Mouse (Mus musculus) hindbrain, embryonic 13.5 days (tissue): ENCODE measurements around the gene Bach2. TPM values are rescaled to one million over a fixed set of nuclear protein-coding genes. Genes with fewer than 3 reads are reported as not detected.

Experiments
- ATAC-seq: fragments of 200-750 bp; cut with Nextera tagmentation; 2 replicates; pipeline ENCODE4 v1.8.0; 2017; ENCODE audit warnings: moderate TSS enrichment; ENCODE audit not compliant: low FRiP score
- H3K27ac ChIP-seq: fragments of 300-500 bp; sonication (generic); 2 replicates; pipeline ENCODE4 v1.5.1; 2015; ENCODE audit warnings: inconsistent platforms, mild to moderate bottlenecking, moderate library complexity
- H3K27me3 ChIP-seq: fragments of 300-500 bp; sonication (generic); 2 replicates; pipeline ENCODE4 v1.6.1; 2015; ENCODE audit warnings: mild to moderate bottlenecking, inconsistent platforms
- H3K36me3 ChIP-seq: fragments of 300-500 bp; sonication (generic); 2 replicates; pipeline ENCODE4 v1.6.1; 2015; ENCODE audit warnings: mild to moderate bottlenecking, inconsistent platforms
- H3K4me1 ChIP-seq: fragments of 300-500 bp; sonication (generic); replicated peaks from 2 replicates; pipeline ENCODE4 v1.6.1; 2015; ENCODE audit warnings: inconsistent platforms
- H3K4me2 ChIP-seq: fragments of 300-500 bp; sonication (generic); 2 replicates; pipeline ENCODE4 v1.6.1; 2015; ENCODE audit warnings: inconsistent platforms, mild to moderate bottlenecking, moderate library complexity
- H3K4me3 ChIP-seq: fragments of 300-500 bp; sonication (generic); 2 replicates; pipeline ENCODE4 v1.5.1; 2015; ENCODE audit warnings: mild to moderate bottlenecking, inconsistent platforms
- H3K9ac ChIP-seq: fragments of 300-500 bp; sonication (generic); 2 replicates; pipeline ENCODE4 v1.6.1; 2015; ENCODE audit warnings: mild to moderate bottlenecking, inconsistent platforms
- H3K9me3 ChIP-seq: fragments of 300-500 bp; sonication (generic); 2 replicates; pipeline ENCODE4 v1.6.1; 2016; ENCODE audit warnings: inconsistent platforms
- WGBS: fragments of 180-500 bp; shearing (Covaris S2); methylation state at CpG from one replicate; pipeline ENCODE4 v1.1.7; 2015; 5-methylcytosine and 5-hydroxymethylcytosine counted together
- polyA plus RNA-seq: library from polyadenylated mRNA; unstranded; fragments of >200 nt; fragmentation: Nextera tagmentation; extraction: Ambion mirVana; gene quantifications from 2 replicates; pipeline ENCODE4 v1.2.1, GENCODE M21; 2015

Gene Bach2
- polyA plus RNA-seq, 1 experiment from 2014 or later, result 28.5 TPM

DNA sequence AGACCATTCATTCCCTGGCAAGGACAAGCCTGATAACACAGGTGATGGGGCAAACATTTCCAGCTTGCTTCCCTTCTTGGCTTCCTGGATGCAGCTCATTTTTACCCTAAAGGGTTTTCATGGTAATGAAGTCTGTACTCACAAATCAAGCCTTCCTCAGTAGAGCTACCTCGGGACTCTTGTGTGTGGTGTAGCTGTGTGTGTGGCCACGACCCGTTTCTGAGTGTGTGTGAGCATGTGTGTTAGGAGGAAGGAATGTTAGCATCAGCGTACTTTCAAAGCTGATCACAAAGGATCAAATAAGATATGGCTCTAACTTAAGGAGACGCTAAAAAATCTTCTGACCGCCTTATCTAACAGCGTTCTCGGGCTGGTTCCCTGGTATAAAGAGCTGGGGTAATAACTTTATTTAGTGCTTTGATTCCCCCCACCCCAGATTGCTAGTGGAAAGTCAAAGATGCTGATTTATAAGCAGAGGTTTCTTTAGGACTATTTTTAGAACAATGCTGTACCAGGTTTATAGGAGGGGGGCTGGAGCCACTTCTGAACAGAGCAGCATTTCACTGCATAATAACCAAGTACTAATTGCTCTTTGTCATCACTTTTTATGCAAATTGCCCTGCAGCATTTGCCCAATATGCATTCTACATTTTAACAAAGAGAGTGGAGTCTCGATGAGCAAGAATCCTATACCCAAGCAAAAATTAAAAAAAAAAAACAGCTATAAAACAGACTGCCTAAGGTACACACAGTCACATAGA, 28.0 kb upstream of the Bach2 start:
- no peak overlapping the region for H3K9ac ChIP-seq
- no peak; the same call in 1 of the 2 replicates for ATAC-seq
- no peak overlapping the region for H3K4me3 ChIP-seq
- H3K27me3 ChIP-seq, result no peaks in the 10 kb centered on the region
- peaks cover 18% of the 10 kb centered on the region for H3K4me1 ChIP-seq
- H3K36me3 ChIP-seq, result no peaks in the 10 kb centered on the region
- H3K9me3 ChIP-seq, result no peaks in the 10 kb centered on the region
- H3K27ac ChIP-seq, result peak overlapping the region; percentile 58
- WGBS, result 70% methylated on average over 9 of the region's 9 CpGs
- H3K4me2 ChIP-seq, result no peak overlapping the region

DNA sequence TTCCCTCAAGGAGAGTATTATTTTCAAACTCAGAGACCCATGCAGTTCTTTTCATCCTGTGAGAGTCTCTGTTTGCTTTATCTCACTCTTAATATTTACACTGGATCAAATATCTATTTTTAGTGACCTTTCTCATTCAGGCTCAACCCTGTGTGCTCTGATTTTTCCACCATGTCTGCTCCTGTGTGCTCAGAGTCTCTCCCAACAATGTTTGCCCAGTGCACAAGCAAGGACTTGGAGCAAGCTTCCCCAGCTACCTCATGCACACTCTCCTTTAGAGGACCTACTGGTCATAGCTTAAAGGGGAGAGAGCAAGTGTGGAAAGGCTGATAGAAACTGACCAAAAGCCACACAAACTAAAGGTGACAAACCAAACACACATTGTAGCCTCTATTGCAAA, 26.0 kb upstream of the Bach2 start:
- Histone ChIP-seq H3K27me3 (no peaks in the 10 kb centered on the region), H3K4me1 (peaks cover 18% of the 10 kb centered on the region), H3K36me3 (no peaks in the 10 kb centered on the region), H3K4me2 (no peak overlapping the region), H3K9ac (no peak overlapping the region), H3K9me3 (no peaks in the 10 kb centered on the region), H3K4me3 (no peak overlapping the region), H3K27ac (no peak overlapping the region)
- no peak for ATAC-seq

DNA sequence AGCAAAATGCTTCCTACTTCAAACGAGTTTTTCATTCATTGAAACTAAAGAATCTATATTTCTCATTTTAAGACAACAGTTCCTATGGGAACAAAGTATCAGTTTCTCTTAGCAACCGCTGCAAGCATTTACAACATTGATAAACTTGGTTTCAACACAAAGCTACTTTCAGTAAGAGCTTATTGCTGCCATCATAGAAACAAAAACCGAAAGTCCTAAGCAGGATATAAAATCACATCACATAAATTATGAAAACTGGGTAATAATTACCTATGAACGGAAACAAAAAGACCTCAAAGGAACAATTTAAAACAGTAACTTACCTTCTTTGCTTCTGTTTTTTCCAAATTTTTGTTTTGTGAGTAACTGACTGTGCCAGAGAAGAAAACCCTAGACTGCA, 22.1 kb upstream of the Bach2 start:
- WGBS, result 82% methylated on average over 4 of the region's 4 CpGs

DNA sequence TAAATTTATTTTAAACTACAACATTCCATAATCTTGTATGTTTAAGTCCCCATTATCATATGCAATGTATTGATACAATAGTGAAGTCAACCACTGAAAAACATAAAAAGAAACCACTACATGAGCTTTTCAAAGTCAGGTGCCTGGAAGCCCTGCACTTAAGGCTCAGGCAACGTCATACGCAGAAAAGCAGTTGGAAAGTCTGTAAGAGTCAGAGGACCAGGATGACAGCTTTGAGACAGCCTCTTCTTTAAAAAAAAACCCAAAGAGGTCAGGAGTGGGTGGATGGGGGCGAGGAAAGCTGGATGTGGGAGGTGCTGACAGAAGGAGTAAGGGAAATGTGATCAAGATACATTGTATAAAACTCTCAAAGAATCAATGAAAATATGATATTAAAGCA, 21.6 kb upstream of the Bach2 start:
- no peak overlapping the region for H3K9ac ChIP-seq
- H3K27ac ChIP-seq, result no peak overlapping the region
- H3K27me3 ChIP-seq, result no peaks in the 10 kb centered on the region
- no peak overlapping the region for H3K4me2 ChIP-seq
- no peak for ATAC-seq
- 88% methylated on average over 3 of the region's 3 CpGs for WGBS
- H3K36me3 ChIP-seq, result no peaks in the 10 kb centered on the region
- H3K9me3 ChIP-seq, result no peaks in the 10 kb centered on the region
- H3K4me3 ChIP-seq, result no peak overlapping the region
- peaks cover 12% of the 10 kb centered on the region for H3K4me1 ChIP-seq

More for the DNA sequence above, 22.1 kb upstream of the Bach2 start:
- Histone ChIP-seq H3K27me3 (no peaks in the 10 kb centered on the region), H3K27ac (no peak overlapping the region), H3K36me3 (no peaks in the 10 kb centered on the region), H3K4me3 (no peak overlapping the region), H3K4me1 (peaks cover 18% of the 10 kb centered on the region), H3K9ac (no peak overlapping the region), H3K4me2 (no peak overlapping the region), H3K9me3 (no peaks in the 10 kb centered on the region)
- ATAC-seq, result no peak

DNA sequence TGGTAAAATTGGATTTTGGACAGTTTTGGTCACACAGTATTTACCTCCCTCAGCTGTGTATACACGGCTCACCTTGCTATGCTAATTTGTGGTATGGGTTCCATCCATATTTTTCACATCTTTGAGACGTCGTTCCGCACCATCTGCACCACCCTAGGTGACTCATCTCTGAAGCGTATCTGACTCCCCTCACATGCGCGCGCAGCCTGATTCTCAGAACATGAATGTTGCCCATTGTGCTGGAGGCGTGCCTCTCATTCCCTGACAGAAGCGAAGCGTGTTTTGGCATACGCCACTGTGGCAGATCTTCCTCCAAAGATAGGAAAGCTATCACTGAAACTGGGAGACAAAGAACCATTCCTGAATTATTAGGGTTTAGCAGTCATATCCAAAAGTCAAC, 21.0 kb upstream of the Bach2 start:
- Histone ChIP-seq H3K27me3 (no peaks in the 10 kb centered on the region), H3K36me3 (no peaks in the 10 kb centered on the region), H3K9ac (no peak overlapping the region), H3K4me3 (no peak overlapping the region), H3K27ac (no peak overlapping the region), H3K4me1 (peaks cover 12% of the 10 kb centered on the region), H3K9me3 (no peaks in the 10 kb centered on the region), H3K4me2 (no peak overlapping the region)
- 93% methylated on average over 12 of the region's 12 CpGs for WGBS
- ATAC-seq, result no peak

DNA sequence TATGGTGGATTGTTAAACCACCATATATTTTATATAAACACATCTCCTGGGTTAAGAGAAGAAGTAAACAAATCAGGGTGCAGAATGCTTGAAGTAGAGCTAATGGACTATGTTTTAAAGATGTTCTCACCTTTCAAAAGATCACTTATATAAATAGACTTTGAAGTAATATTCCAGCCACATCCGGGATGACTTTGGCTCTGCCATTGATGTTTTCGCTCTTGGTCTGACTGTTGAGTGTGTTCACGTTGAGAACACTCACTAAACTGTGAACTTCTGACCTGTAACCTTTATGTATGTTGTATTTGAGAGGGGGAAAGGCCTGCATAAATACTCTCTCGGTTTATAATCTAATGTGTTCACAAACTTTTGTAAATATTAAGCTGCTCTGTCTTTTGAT, 20.2 kb upstream of the Bach2 start:
- no peaks in the 10 kb centered on the region for H3K27me3 ChIP-seq
- 82% methylated on average over 4 of the region's 4 CpGs for WGBS
- no peaks in the 10 kb centered on the region for H3K36me3 ChIP-seq
- ATAC-seq, result no peak
- no peak overlapping the region for H3K9ac ChIP-seq
- H3K4me2 ChIP-seq, result no peak overlapping the region
- peaks cover 12% of the 10 kb centered on the region for H3K4me1 ChIP-seq
- H3K4me3 ChIP-seq, result no peak overlapping the region
- no peak overlapping the region for H3K27ac ChIP-seq
- H3K9me3 ChIP-seq, result no peaks in the 10 kb centered on the region

DNA sequence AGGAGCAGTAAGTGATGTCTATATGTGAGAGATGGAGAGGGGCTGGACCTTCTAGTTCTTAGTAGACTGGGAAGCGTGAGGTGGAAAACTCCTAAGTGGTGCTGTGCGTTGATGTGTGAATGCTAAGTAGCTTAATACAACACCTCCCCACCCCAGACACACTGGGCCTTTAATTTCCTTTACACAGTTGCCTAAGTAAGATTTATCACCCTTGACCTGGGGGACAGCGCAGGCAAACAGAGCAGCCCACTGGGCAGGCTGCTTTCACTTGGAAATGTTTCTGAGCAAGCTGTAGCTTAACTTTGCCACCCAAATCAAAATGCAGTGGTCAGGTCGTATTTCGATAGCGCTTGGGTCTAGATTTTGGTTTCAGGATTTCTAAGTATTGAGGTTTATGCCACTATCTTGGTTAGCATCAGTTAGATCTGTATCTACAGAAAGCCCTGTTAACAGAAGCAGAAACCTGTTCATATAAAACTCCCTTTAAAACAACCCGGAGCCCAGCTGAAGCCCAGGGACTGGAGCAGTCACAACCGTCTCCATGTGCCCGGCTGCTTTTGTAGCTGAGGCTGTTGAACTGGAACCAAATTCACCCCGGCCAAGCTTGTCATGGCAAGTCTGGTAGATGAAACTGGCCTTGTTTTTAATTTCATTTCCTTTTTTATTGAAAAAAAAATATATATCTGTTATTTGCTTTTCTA, 19.0 kb upstream of the Bach2 start:
- no peaks in the 10 kb centered on the region for H3K27me3 ChIP-seq
- peaks cover 12% of the 10 kb centered on the region for H3K4me1 ChIP-seq
- 36% methylated on average over 10 of the region's 10 CpGs for WGBS
- no peaks in the 10 kb centered on the region for H3K36me3 ChIP-seq
- no peak overlapping the region for H3K4me3 ChIP-seq
- no peak overlapping the region for H3K4me2 ChIP-seq
- no peak overlapping the region for H3K27ac ChIP-seq
- ATAC-seq, result no peak
- H3K9me3 ChIP-seq, result no peaks in the 10 kb centered on the region
- no peak overlapping the region for H3K9ac ChIP-seq

DNA sequence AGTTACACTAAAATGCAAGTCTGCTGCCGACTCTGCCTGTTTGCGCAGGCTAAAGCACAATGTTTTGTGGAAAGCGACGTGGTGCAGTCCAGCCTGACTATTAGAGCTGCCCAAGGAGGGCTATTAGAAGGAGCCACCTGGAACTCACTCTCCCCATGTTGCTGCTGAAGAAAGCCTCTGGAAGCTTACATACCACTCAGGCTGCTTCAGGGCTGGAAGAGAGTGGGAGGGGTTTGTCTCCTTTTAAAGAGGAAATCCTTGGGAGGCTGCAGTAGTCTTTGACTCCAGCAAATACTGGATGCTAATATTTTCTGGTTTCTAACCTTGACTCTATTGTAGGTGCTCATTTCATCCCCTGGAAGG, 18.5 kb upstream of the Bach2 start:
- Histone ChIP-seq H3K27ac (no peak overlapping the region), H3K4me3 (no peak overlapping the region), H3K27me3 (no peaks in the 10 kb centered on the region), H3K9me3 (no peaks in the 10 kb centered on the region), H3K4me1 (peaks cover 12% of the 10 kb centered on the region), H3K9ac (no peak overlapping the region), H3K36me3 (no peaks in the 10 kb centered on the region), H3K4me2 (no peak overlapping the region)
- WGBS, result 66% methylated on average over 4 of the region's 4 CpGs
- no peak for ATAC-seq

DNA sequence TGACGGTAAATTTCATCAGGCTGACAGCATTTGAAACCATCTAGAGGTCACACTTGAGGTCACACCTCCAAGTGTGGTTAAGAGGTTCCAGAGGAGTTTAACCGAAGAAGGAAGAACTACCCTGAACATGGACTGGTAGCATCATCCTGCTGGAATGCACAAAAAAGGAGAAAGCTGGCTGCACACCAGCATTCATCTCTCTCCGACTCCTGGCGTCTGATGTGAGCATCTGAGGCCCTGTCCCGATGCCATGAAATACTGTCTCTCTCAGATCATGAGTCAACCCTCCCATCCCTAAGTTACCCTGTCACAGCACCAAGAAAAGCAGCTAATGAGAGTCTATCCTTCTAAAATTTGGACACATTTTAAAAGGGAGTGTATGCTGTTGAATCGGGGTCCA, 17.6 kb upstream of the Bach2 start:
- Histone ChIP-seq H3K4me2 (no peak overlapping the region), H3K36me3 (no peaks in the 10 kb centered on the region), H3K4me1 (peaks cover 12% of the 10 kb centered on the region), H3K27me3 (no peaks in the 10 kb centered on the region), H3K9me3 (no peaks in the 10 kb centered on the region), H3K9ac (no peak overlapping the region), H3K4me3 (no peak overlapping the region), H3K27ac (no peak overlapping the region)
- 77% methylated on average over 6 of the region's 6 CpGs for WGBS
- ATAC-seq, result no peak

DNA sequence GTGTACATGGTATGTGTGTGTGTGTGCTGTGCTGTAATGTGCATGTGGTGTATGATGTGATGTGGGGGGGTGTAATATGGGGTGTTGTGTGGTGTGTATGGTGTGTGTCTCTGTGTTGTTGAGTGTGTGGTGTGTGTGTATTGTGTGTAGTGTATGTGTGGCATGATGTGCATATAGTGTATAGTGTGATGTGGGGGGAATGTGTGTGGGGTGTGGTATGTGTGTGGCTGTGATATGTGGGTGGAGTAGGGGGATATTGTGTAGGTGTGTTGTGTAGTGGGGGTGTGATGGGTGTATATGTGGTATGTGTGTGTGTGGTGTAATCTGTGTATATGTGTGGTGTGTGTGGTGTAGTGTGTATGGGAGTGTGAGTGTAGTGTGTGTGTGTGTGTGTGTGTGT, 15.0 kb upstream of the Bach2 start:
- Histone ChIP-seq H3K9ac (no peak overlapping the region), H3K27ac (no peak overlapping the region), H3K4me2 (no peak overlapping the region), H3K4me1 (peaks cover 12% of the 10 kb centered on the region), H3K36me3 (no peaks in the 10 kb centered on the region), H3K4me3 (no peak overlapping the region), H3K27me3 (no peaks in the 10 kb centered on the region), H3K9me3 (no peaks in the 10 kb centered on the region)
- ATAC-seq, result peak; percentile 30; the same call in 1 of the 2 replicates

DNA sequence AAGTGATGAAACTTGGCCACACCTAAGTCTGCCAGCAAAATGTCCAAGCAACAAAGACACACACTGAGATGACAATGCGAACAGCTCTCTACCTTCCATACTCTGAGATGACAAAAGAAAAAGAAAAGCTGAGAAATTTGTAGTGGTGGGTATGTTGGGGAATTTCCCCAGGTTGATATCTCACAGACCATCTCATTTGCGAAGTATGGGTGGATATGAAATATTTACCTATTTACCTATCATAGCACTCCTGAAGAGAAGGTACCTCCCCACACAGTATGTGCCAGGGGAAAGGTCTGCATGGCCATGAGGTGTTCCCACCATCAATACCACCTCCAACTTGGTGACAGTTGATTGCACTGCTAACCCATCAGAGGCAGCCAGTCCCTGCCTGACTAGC, 13.4 kb upstream of the Bach2 start:
- Histone ChIP-seq H3K9ac (no peak overlapping the region), H3K4me1 (peaks cover 2% of the 10 kb centered on the region), H3K27me3 (no peaks in the 10 kb centered on the region), H3K9me3 (no peaks in the 10 kb centered on the region), H3K36me3 (no peaks in the 10 kb centered on the region), H3K27ac (no peak overlapping the region), H3K4me2 (no peak overlapping the region), H3K4me3 (no peak overlapping the region)
- no peak for ATAC-seq
- 93% methylated on average over 2 of the region's 2 CpGs for WGBS

DNA sequence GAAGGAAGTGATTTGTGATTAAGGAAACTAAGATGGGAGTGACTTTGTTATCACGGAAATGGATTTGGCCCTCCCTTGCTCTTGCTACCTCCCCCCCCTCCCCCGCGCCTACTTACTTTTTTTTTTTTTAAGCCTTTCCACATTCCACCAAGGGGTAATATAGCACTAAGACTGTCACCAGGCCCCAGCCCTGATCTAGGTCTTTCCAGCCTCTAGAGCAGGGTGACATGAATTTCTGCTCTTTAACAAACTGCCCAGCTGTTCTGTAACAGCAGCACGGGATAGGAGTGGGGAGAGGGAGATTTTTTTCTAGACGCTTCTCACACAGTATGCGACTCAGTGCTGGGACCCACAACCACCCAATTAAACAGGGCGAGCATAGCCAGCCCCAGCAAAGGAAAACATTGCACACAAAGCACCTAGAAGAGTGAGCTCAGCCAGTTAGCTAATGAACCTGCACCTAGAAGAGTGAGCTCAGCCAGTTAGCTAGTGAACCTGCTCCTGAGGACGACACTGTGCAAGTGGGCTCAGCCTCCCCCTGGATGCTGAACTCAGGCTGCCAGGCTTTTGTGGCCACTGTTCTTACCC, 10.5 kb upstream of the Bach2 start:
- no peak for ATAC-seq
- 73% methylated on average over 8 of the region's 8 CpGs for WGBS
- no peaks in the 10 kb centered on the region for H3K9me3 ChIP-seq
- no peak overlapping the region for H3K27ac ChIP-seq
- no peak overlapping the region for H3K4me2 ChIP-seq
- no peak overlapping the region for H3K9ac ChIP-seq
- no peak overlapping the region for H3K4me3 ChIP-seq
- no peaks in the 10 kb centered on the region for H3K27me3 ChIP-seq
- no peaks in the 10 kb centered on the region for H3K36me3 ChIP-seq
- no peaks in the 10 kb centered on the region for H3K4me1 ChIP-seq

DNA sequence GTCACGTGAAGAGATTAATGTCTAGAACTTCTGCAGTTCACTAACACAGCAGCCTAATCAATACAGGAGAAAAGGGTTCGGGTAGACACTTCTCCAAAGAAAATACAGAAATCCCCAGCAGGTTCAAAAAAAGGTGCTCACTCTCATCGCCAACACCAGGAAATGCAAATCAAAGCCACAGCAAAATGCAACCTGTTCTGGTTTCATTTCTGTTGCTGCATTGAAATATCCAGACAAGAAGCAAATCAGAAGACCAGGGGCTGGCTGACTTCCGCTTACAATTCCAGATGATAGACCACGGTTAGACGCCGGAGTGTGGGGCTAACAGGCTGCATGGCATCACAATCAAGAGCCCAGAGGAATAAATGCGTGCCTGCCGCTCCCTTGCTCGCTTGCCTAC, 9.3 kb upstream of the Bach2 start:
- Histone ChIP-seq H3K9ac (no peak overlapping the region), H3K9me3 (no peaks in the 10 kb centered on the region), H3K36me3 (no peaks in the 10 kb centered on the region), H3K4me1 (no peaks in the 10 kb centered on the region), H3K4me3 (no peak overlapping the region), H3K4me2 (no peak overlapping the region), H3K27ac (no peak overlapping the region), H3K27me3 (no peaks in the 10 kb centered on the region)
- ATAC-seq, result no peak
- WGBS, result 90% methylated on average over 10 of the region's 10 CpGs
